Mouse (Mus musculus) limb, embryonic 15.5 days (tissue): ENCODE data around the gene Prpf18. TPM values are rescaled to one million over a fixed set of nuclear protein-coding genes. Genes with fewer than 3 reads are reported as not detected.

Source experiments
- polyA plus RNA-seq: library from polyadenylated mRNA; unstranded; fragments of >200 nt; fragmentation: Nextera tagmentation; extraction: Ambion mirVana; gene quantifications from 2 replicates; pipeline ENCODE4 v1.2.1, GENCODE M21; 2015

The Prpf18 gene
- polyA plus RNA-seq, 1 experiment from 2014 or later, result 34.1 TPM

Other genes with a start within 250 kb of the Prpf18 start
- 2.1 and 3.0 TPM in 2 replicates for gene Bend7, start 65.7 kb upstream of the Prpf18 start, polyA plus RNA-seq
- 56.7 and 66.9 TPM in 2 replicates for gene Sephs1, start 229.5 kb upstream of the Prpf18 start, polyA plus RNA-seq